Mouse (Mus musculus) ES-E14 (cell line): ENCODE measurements around the gene Pde7b. TPM values are rescaled to one million over a fixed set of nuclear protein-coding genes. Genes with fewer than 3 reads are reported as not detected.

Experiments used
- DNase-seq: peaks from one replicate; pipeline ENCODE4 v3.0.0-alpha.2; 2013; ENCODE audit warnings: low read depth, low spot score
- H3K27ac ChIP-seq: 2 replicates; pipeline ENCODE4 v1.5.1; 2012; ENCODE audit warnings: low read depth, mild to moderate bottlenecking, low read length, moderate library complexity, mixed read lengths; ENCODE audit not compliant: poor library complexity, insufficient read depth, severe bottlenecking
- H3K36me3 ChIP-seq: 2 replicates; pipeline ENCODE4 v1.6.1; 2012; ENCODE audit warnings: mild to moderate bottlenecking, low read length, moderate library complexity, mixed read lengths; ENCODE audit not compliant: control insufficient read depth, poor library complexity, insufficient read depth, severe bottlenecking
- H3K4me1 ChIP-seq, 2 experiments: fragments of 150-350 bp in 1 of 2; sonication (generic) in 1 of 2; 2 replicates each; pipeline ENCODE4 v1.6.1; 2012; ENCODE audit warnings: low read length in 2 of 2, mild to moderate bottlenecking in 1 of 2, mixed read lengths in 1 of 2; ENCODE audit not compliant: control insufficient read depth in 2 of 2, insufficient read depth in 2 of 2, poor library complexity in 1 of 2
- H3K4me3 ChIP-seq, 2 experiments: fragments of 150-350 bp in 1 of 2; sonication (generic) in 1 of 2; 2 replicates each; pipeline ENCODE4 v1.5.1; 2012; ENCODE audit warnings: low read length in 2 of 2, low read depth in 1 of 2, mild to moderate bottlenecking in 1 of 2, mixed read lengths in 1 of 2; ENCODE audit not compliant: insufficient read depth in 1 of 2, poor library complexity in 1 of 2, severe bottlenecking in 1 of 2
- H3K9ac ChIP-seq: 2 replicates; pipeline ENCODE4 v1.6.1; 2012; ENCODE audit warnings: low read depth, mild to moderate bottlenecking, low read length, mixed read lengths; ENCODE audit not compliant: poor library complexity, insufficient read depth, severe bottlenecking
- H3K9me3 ChIP-seq: fragments of 150-350 bp; sonication (generic); 2 replicates; pipeline ENCODE4 v1.6.1; 2012; ENCODE audit warnings: low read depth, mild to moderate bottlenecking, low read length; ENCODE audit not compliant: control insufficient read depth, insufficient read depth
- CHD2 ChIP-seq: IDR thresholded peaks from 2 replicates; pipeline ENCODE4 v1.6.1; 2014; ENCODE audit warnings: mild to moderate bottlenecking, low read depth, low read length, inconsistent platforms
- HCFC1 ChIP-seq: IDR thresholded peaks from 2 replicates; pipeline ENCODE4 v1.6.1; 2012; ENCODE audit warnings: low read length, inconsistent platforms, borderline replicate concordance; ENCODE audit not compliant: insufficient read depth
- MAFK ChIP-seq: IDR thresholded peaks from 2 replicates; pipeline ENCODE4 v1.6.1; 2014; ENCODE audit warnings: mild to moderate bottlenecking, low read depth, low read length, inconsistent platforms; ENCODE audit not compliant: insufficient read depth
- ZC3H11A ChIP-seq: IDR thresholded peaks from 2 replicates; pipeline ENCODE4 v1.6.1; 2012; ENCODE audit warnings: low read depth, mild to moderate bottlenecking, inconsistent platforms, low read length, borderline replicate concordance
- ZNF384 ChIP-seq: IDR thresholded peaks from 2 replicates; pipeline ENCODE4 v1.6.1; 2012; ENCODE audit warnings: low read depth, low read length, inconsistent platforms
- in situ Hi-C, 2 experiments: fragments of 600-800 bp; cut with MboI; formaldehyde crosslinking; loops; one replicate each; pipeline ENCODE4 v1.15.1; 2025; ENCODE audit warnings: low sequenced_read_pairs in 2 of 2, inconsistent platforms in 1 of 2; ENCODE audit not compliant: unreplicated experiment in 2 of 2
- total RNA-seq: library from RNA; depleted of rRNA; stranded (reverse); fragments of 300-350 nt; gene quantifications from 2 replicates; pipeline ENCODE4 v1.2.3, GENCODE M21; 2012

Pde7b gene
- total RNA-seq, 1 experiment, result 0.13 TPM

DNA sequence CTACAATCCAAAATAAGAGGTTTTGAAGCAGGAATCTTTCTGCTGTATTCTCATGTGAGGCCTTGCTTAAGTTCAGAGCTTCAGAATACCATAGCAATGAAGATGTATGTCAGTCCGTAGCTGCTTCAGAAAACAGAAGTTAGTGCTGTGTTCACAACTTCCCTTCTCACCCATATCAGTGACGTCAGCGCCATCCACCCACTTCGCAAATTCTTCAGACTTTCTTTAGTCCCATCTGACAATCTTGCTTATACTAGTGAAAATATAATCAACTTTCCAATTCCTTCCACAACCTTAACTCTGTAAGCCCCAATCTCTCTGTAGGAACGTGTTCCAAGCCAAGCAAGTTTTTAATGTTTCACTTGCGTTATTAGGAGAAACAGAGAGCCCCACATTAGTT, 326.7 kb downstream of the Pde7b start:
- TF ChIP-seq ZNF384, result no peak
- TF ChIP-seq MAFK, result no peak
- TF ChIP-seq HCFC1, result no peak
- no peak for TF ChIP-seq ZC3H11A
- no peak overlapping the region for H3K4me3 ChIP-seq
- peaks cover 0 to 6% of the 10 kb centered on the region in 2 experiments; a peak in 1 of 4 replicates for H3K4me1 ChIP-seq
- no peaks in the 10 kb centered on the region for H3K9me3 ChIP-seq
- H3K9ac ChIP-seq, result no peak overlapping the region
- DNase-seq, result no peak
- H3K27ac ChIP-seq, result no peak overlapping the region
- in situ Hi-C loops, result loop anchor here in 1 of 2 experiments (25.0 kb wide), 1 partner anchor 539 kb away; no protein-coding TSS in a partner anchor
- no peaks in the 10 kb centered on the region for H3K36me3 ChIP-seq

DNA sequence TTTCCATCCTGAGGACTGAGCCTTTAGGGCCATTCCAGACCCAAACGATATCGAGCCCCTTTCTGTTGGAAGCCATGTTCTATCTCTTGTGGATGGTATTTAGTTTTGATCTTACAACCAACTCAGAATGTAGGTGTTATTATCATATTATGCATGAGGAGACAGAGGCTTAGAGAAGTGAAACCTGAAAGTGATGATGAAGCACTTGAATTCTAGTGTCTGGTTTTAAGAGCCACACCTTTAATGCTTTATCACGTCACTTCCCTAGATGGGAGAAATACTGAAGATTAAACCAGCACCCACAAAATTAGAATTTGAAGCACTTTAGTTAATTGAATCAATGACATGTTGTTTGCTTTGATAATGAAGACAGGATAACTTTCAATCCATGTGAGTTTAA, 329.1 kb downstream of the Pde7b start:
- Histone ChIP-seq H3K9me3 (no peaks in the 10 kb centered on the region), H3K36me3 (no peaks in the 10 kb centered on the region), H3K27ac (no peak overlapping the region), H3K9ac (no peak overlapping the region), H3K4me1 (peaks cover 0 to 6% of the 10 kb centered on the region in 2 experiments; a peak in 1 of 4 replicates), H3K4me3 (no peak overlapping the region)
- no peak for DNase-seq
- in situ Hi-C loops, result loop anchor here in 1 of 2 experiments (25.0 kb wide), 1 partner anchor 542 kb away; no protein-coding TSS in a partner anchor
- TF ChIP-seq MAFK, result no peak
- no peak for TF ChIP-seq HCFC1
- TF ChIP-seq ZC3H11A, result no peak
- TF ChIP-seq ZNF384, result no peak
- TF ChIP-seq CHD2, result no peak

DNA sequence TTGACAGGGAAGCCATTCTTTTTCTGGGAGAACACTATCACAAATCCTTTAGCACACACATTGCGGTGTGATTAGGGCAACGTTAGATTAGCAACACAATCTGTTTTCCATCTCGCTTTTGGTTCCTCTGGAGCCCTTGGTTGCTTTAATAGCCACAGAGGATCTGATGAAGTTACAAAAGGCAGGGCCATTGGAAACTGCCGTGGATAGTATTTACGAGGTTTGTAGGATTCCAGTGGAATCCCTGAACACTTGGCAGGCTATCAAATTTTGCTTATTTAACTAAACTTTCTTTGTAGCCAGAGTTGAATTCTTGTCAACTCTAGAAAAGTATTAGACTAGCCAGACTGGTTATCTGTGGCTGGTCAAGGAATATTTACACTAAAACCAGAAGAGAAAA, 330.1 kb downstream of the Pde7b start:
- Histone ChIP-seq H3K4me1 (peaks cover 0 to 3% of the 10 kb centered on the region in 2 experiments; a peak in 1 of 4 replicates), H3K9ac (no peak overlapping the region), H3K4me3 (no peak overlapping the region), H3K36me3 (no peaks in the 10 kb centered on the region), H3K9me3 (no peaks in the 10 kb centered on the region), H3K27ac (no peak overlapping the region)
- TF ChIP-seq ZC3H11A, result no peak
- DNase-seq, result no peak
- in situ Hi-C loops, result loop anchor here in 1 of 2 experiments (25.0 kb wide), 1 partner anchor 542 kb away; no protein-coding TSS in a partner anchor

DNA sequence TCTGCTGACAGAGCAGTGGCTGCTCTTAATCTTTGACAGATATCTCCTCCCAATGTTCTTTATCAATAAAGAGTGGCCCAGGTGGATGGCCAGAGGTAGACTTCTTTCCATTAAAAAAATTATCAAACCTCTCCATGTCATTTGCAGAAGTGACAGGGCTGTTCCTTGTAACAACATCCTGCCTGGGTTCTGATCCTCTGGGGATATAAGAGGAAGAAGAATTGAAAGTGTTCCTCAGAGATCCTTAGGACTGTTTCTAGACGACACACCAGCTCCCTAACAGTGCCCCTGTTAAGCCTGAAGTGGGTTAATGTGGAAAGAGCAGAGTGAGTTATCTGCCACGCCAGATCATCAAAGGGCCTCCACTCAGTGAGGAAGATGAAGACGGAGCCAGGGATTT, 334.3 kb downstream of the Pde7b start:
- no peaks in the 10 kb centered on the region for H3K9me3 ChIP-seq
- in situ Hi-C loops, result loop anchor here in 1 of 2 experiments (25.0 kb wide), 1 partner anchor 547 kb away; no protein-coding TSS in a partner anchor
- H3K9ac ChIP-seq, result no peak overlapping the region
- no peaks in the 10 kb centered on the region for H3K36me3 ChIP-seq
- H3K4me1 ChIP-seq, result no peaks in the 10 kb centered on the region
- TF ChIP-seq ZNF384 (no peak), HCFC1 (no peak), CHD2 (no peak), MAFK (no peak), ZC3H11A (no peak)
- DNase-seq, result no peak
- H3K27ac ChIP-seq, result no peak overlapping the region
- H3K4me3 ChIP-seq, result no peak overlapping the region

DNA sequence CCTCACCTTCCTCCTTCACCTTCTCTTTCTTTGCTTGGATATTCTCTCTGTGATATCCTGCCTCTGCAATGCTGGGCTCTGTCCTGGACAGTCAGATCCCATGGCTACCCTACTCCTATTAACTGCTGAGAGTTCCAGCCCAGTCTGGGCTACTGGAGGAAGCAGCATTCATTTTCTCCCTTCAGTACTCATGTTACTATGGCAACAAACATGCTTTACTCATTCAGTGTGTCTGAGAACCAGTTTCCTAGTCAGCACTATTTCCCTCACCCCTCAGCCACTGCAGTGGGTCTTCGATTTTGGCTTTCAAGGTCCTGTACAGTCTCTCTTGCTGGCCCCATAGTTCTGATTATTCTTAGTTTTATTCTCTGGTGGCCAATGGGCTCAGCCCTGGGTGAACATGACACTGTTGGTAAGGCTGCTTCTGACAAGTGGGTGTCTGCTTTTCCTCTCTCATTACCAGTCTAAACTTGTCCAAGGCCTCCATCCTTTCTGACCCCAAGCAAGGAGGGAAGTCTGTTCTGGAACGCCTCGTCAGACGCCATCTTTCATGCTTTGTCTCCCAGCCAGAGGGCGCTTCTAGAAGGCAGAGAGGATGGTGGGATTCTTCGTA, 342.0 kb downstream of the Pde7b start:
- Histone ChIP-seq H3K27ac (no peak overlapping the region), H3K9me3 (no peaks in the 10 kb centered on the region), H3K4me1 (no peaks in the 10 kb centered on the region), H3K36me3 (no peaks in the 10 kb centered on the region), H3K4me3 (no peak overlapping the region), H3K9ac (no peak overlapping the region)
- no peak for DNase-seq
- no peak for TF ChIP-seq ZC3H11A
- no peak for TF ChIP-seq CHD2
- TF ChIP-seq HCFC1, result no peak
- no peak for TF ChIP-seq MAFK
- no peak for TF ChIP-seq ZNF384
- in situ Hi-C loops, result loop anchor here in 1 of 2 experiments (25.0 kb wide), 1 partner anchor 554 kb away; no protein-coding TSS in a partner anchor
